ENCODE assay signal across 19 mouse cellular contexts in genomic region chr4:131381063-131381462, GRCm38 (mm10).
DNase-seq lines count a peak whose midpoint lies in the region; ATAC-seq and TF ChIP-seq lines count a peak whose summit lies in the region.
"Had no signal": no experiment of that assay in that cellular context is flagged by ENCODE, and none has a peak within 500 bp of the region (broad histone marks: within the 10 kb centered on the region; RNA-seq: fewer than 3 reads in every experiment).

No protein-coding gene starts in this region.

- no peak for TF ChIP-seq CTCF in olfactory bulb, adult 2 months (IDR thresholded peaks at IDR 0.05; ENCODE audit: insufficient read depth, low read depth, low read length)

- no peak for DNase-seq in heart, adult 8-10 months (ENCODE audit: low spot score)
- peak; percentile 16 to 44 for DNase-seq in kidney, postnatal 4 days
- DNase-seq in kidney, postnatal 14 days = no peak
- DNase-seq: adrenal gland, postnatal 14 days; cerebellum, adult 9-10 months; gastrocnemius, adult 2 months; kidney, postnatal 10 days; lung, postnatal 10 days; retina, postnatal 1 day; thymus, adult 18-20 months had no signal

- 0 out of 2 replicates have a peak, but pooled peaks have one; percentile 18 for TF ChIP-seq POLR2A in olfactory bulb, adult 2 months (IDR thresholded peaks at IDR 0.05; ENCODE audit: insufficient read depth, low read depth, low read length)

- no peaks in the 10 kb centered on the region for H3K36me3 ChIP-seq in heart, embryonic 13.5 days
- no peaks in the 10 kb centered on the region for H3K36me3 ChIP-seq in embryonic facial prominence, embryonic 13.5 days
- H3K36me3 ChIP-seq: forebrain, embryonic 15.5 days; G1E; liver, embryonic 15.5 days had no signal

- H3K4me3 ChIP-seq in heart, embryonic 13.5 days = no peak overlapping the region
- no peak overlapping the region for H3K4me3 ChIP-seq in embryonic facial prominence, embryonic 13.5 days
- no peak overlapping the region for H3K4me3 ChIP-seq in olfactory bulb, adult 2 months (ENCODE audit: insufficient read depth, low read depth, low read length)
- H3K4me3 ChIP-seq: erythroblast, embryonic 14.5 days; forebrain, embryonic 15.5 days; gastrocnemius, adult 2 months; liver, embryonic 15.5 days had no signal

- H3K27me3 ChIP-seq in heart, embryonic 13.5 days (replicated peaks) = no peaks in the 10 kb centered on the region
- H3K27me3 ChIP-seq in embryonic facial prominence, embryonic 13.5 days = no peaks in the 10 kb centered on the region
- H3K27me3 ChIP-seq: forebrain, embryonic 15.5 days; liver, embryonic 15.5 days had no signal

- WGBS in heart, embryonic 13.5 days = 29% methylated on average over 9 of the region's 9 CpGs
- WGBS in embryonic facial prominence, embryonic 13.5 days = 50% methylated on average over 9 of the region's 9 CpGs
- 21% methylated on average over 9 of the region's 9 CpGs for WGBS in olfactory bulb, adult 2 months

- no peaks in the 10 kb centered on the region for H3K9me3 ChIP-seq in heart, embryonic 13.5 days
- H3K9me3 ChIP-seq in embryonic facial prominence, embryonic 13.5 days = no peaks in the 10 kb centered on the region
- H3K9me3 ChIP-seq: forebrain, embryonic 15.5 days; G1E; liver, embryonic 15.5 days had no signal

- H3K27ac ChIP-seq in heart, embryonic 13.5 days (replicated peaks) = peak overlapping the region; percentile 80
- H3K27ac ChIP-seq in embryonic facial prominence, embryonic 13.5 days = peak overlapping the region; percentile 39; the same call in 1 of the 2 replicates
- H3K27ac ChIP-seq in olfactory bulb, adult 2 months (ENCODE audit: insufficient read depth, low read depth, low read length) = 0 out of 2 replicates have a peak overlapping the region, but pooled peaks have one; percentile 27
- H3K27ac ChIP-seq: forebrain, embryonic 15.5 days; gastrocnemius, adult 2 months; hindbrain, postnatal 0 days; liver, embryonic 15.5 days had no signal

- ATAC-seq in heart, embryonic 13.5 days (ENCODE audit: extremely low read depth, insufficient number of reproducible peaks, low FRiP score, low TSS enrichment) = no peak; the same call in 1 of the 2 replicates
- no peak for ATAC-seq in embryonic facial prominence, embryonic 13.5 days (ENCODE audit: insufficient number of reproducible peaks, insufficient read depth, low FRiP score, low TSS enrichment, low read depth)
- ATAC-seq in megakaryocyte, adult 5-6 weeks (ENCODE audit: poor library complexity, severe bottlenecking) = no peak
- ATAC-seq: forebrain, embryonic 15.5 days; hindbrain, postnatal 0 days had no signal

- H3K4me2 ChIP-seq in heart, embryonic 13.5 days = peak overlapping the region; percentile 36
- H3K4me2 ChIP-seq in embryonic facial prominence, embryonic 13.5 days = no peak overlapping the region
- H3K4me2 ChIP-seq: forebrain, embryonic 15.5 days; liver, embryonic 15.5 days had no signal

- H3K4me1 ChIP-seq in heart, embryonic 13.5 days = peaks cover 57% of the 10 kb centered on the region
- peaks cover 26% of the 10 kb centered on the region for H3K4me1 ChIP-seq in embryonic facial prominence, embryonic 13.5 days
- H3K4me1 ChIP-seq in olfactory bulb, adult 2 months (ENCODE audit: control insufficient read depth, insufficient read depth, low read length) = peaks cover 27% of the 10 kb centered on the region
- H3K4me1 ChIP-seq: forebrain, embryonic 15.5 days; liver, embryonic 15.5 days had no signal

- peak overlapping the region; percentile 19; the same call in 1 of the 2 replicates for H3K9ac ChIP-seq in heart, embryonic 13.5 days
- H3K9ac ChIP-seq in embryonic facial prominence, embryonic 13.5 days = no peak overlapping the region
- H3K9ac ChIP-seq: forebrain, embryonic 15.5 days; liver, embryonic 15.5 days had no signal

Comparison
In these comparisons a context has a peak if more than half of its experiments do, and no peak if none do; other contexts are left out.
1. DNase-seq: peak in kidney, postnatal 4 days (2 of 2); none in heart, adult 8-10 months (single experiment) and kidney, postnatal 14 days (single experiment).
2. H3K27ac ChIP-seq: peak in every context shown above with its lines; median percentile 80 in heart, embryonic 13.5 days; 39 in embryonic facial prominence, embryonic 13.5 days; 27 in olfactory bulb, adult 2 months.